Mouse (Mus musculus) stomach, postnatal 0 days (tissue): ENCODE results near the gene Plau.

Experiments
- CTCF ChIP-seq: IDR thresholded peaks from 2 replicates; pipeline ENCODE4 v1.5.1; 2016; ENCODE audit warnings: antibody characterized with exemption, low read depth, mild to moderate bottlenecking, moderate library complexity
- EP300 ChIP-seq: optimal IDR thresholded peaks from 2 replicates; pipeline ENCODE3; 2016; ENCODE audit warnings: antibody characterized with exemption

DNA sequence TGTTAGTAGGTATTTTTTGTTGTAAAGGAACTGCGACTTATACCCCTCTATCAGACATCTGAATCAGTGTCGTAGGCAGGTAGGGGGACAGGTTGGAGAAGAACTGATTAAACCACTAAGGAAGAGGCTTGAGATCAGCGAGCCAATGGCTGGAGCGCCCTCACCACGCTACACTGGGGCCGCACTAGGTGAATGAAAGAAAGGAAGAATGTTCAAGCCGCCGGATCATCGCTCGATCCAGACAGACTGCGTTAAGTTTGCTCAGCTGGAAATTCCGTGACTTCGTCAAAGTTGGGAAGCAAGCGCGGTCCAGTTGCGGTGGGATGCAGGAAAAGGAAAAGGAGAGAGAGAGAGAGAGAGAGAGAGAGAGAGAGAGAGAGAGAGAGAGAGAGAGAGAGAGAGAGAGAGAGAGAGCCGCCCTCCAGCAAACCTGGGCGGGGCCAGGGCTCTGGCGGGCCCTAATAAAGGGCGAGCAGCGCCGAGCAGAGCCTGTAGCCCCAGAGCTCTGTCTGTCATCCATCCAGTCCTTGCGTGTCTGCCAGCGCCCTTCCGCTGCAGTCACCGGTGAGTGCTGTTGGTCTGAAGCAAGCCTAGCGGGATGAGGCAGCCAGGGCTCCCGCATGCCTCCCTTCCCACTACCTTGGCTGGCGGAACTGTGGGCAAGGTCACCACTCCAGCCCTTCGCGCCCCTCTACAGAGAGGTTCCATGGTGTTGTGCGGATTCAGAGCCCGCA, at the start of gene Plau:
- TF ChIP-seq EP300 (no peak), CTCF (peak; percentile 13; the same call in 1 of the 2 replicates)
